Mouse (Mus musculus): ENCODE measurements around the gene Myt1l. TPM values are rescaled to one million over a fixed set of nuclear protein-coding genes. Genes with fewer than 3 reads are reported as not detected.

Gene Myt1l
- polyA plus RNA-seq, 1 experiment = not detected

GRCm38 (mm10) chr12:29938376-29939041 lies 410.3 kb downstream of the Myt1l start:
- peak; percentile 67 for DNase-seq
- Histone ChIP-seq H3K4me3 (ENCODE audit: insufficient read depth, low read depth, low read length) (peak overlapping the region; percentile 97), H3K27me3 (replicated peaks; ENCODE audit: control insufficient read depth, insufficient read depth, low read length) (no peaks in the 10 kb centered on the region), H3K4me1 (ENCODE audit: control insufficient read depth, insufficient read depth, low read length) (no peaks in the 10 kb centered on the region), H3K36me3 (ENCODE audit: control insufficient read depth, insufficient read depth, low read length) (no peaks in the 10 kb centered on the region), H3K27ac (ENCODE audit: insufficient read depth, low read depth, low read length) (no peak overlapping the region)
- WGBS = 1% methylated on average over 40 of the region's 40 CpGs
- no peak for TF ChIP-seq CTCF (conservative IDR thresholded peaks at IDR 0.05; ENCODE audit: insufficient read depth, insufficient read length, low read depth, low read length)
- no peak for TF ChIP-seq POLR2A (IDR thresholded peaks at IDR 0.05; ENCODE audit: low read depth, low read length)

GRCm38 (mm10) chr12:29939261-29939671 lies 411.1 kb downstream of the Myt1l start:
- H3K27ac ChIP-seq (ENCODE audit: insufficient read depth, low read depth, low read length) = no peak overlapping the region
- H3K36me3 ChIP-seq (ENCODE audit: control insufficient read depth, insufficient read depth, low read length) = no peaks in the 10 kb centered on the region
- 42% methylated on average over 8 of the region's 8 CpGs for WGBS
- no peak overlapping the region; the same call in 1 of the 2 replicates for H3K4me3 ChIP-seq (ENCODE audit: insufficient read depth, low read depth, low read length)
- H3K4me1 ChIP-seq (ENCODE audit: control insufficient read depth, insufficient read depth, low read length) = no peaks in the 10 kb centered on the region
- H3K27me3 ChIP-seq (replicated peaks; ENCODE audit: control insufficient read depth, insufficient read depth, low read length) = no peaks in the 10 kb centered on the region
- DNase-seq = no peak
- TF ChIP-seq CTCF (conservative IDR thresholded peaks at IDR 0.05; ENCODE audit: insufficient read depth, insufficient read length, low read depth, low read length) = no peak
- TF ChIP-seq POLR2A (IDR thresholded peaks at IDR 0.05; ENCODE audit: low read depth, low read length) = no peak

GRCm38 (mm10) chr12:29942435-29942834 lies 414.3 kb downstream of the Myt1l start:
- Histone ChIP-seq H3K27ac (ENCODE audit: insufficient read depth, low read depth, low read length) (no peak overlapping the region), H3K27me3 (replicated peaks; ENCODE audit: control insufficient read depth, insufficient read depth, low read length) (no peaks in the 10 kb centered on the region), H3K36me3 (ENCODE audit: control insufficient read depth, insufficient read depth, low read length) (no peaks in the 10 kb centered on the region), H3K4me3 (ENCODE audit: insufficient read depth, low read depth, low read length) (no peak overlapping the region), H3K4me1 (ENCODE audit: control insufficient read depth, insufficient read depth, low read length) (0 out of 2 replicates have a peak, but pooled peaks cover 3% of the 10 kb centered on the region)
- TF ChIP-seq POLR2A (IDR thresholded peaks at IDR 0.05; ENCODE audit: low read depth, low read length) = no peak
- no peak for TF ChIP-seq CTCF (conservative IDR thresholded peaks at IDR 0.05; ENCODE audit: insufficient read depth, insufficient read length, low read depth, low read length)
- 62% methylated on average over 2 of the region's 2 CpGs for WGBS
- DNase-seq = peak; percentile 49

- Histone ChIP-seq H3K4me1 (ENCODE audit: control insufficient read depth, insufficient read depth, low read length) (0 out of 2 replicates have a peak, but pooled peaks cover 3% of the 10 kb centered on the region), H3K36me3 (ENCODE audit: control insufficient read depth, insufficient read depth, low read length) (no peaks in the 10 kb centered on the region), H3K27ac (ENCODE audit: insufficient read depth, low read depth, low read length) (no peak overlapping the region), H3K27me3 (replicated peaks; ENCODE audit: control insufficient read depth, insufficient read depth, low read length) (no peaks in the 10 kb centered on the region), H3K4me3 (ENCODE audit: insufficient read depth, low read depth, low read length) (no peak overlapping the region)
- DNase-seq = no peak
- WGBS = 76% methylated on average over 3 of the region's 3 CpGs
- TF ChIP-seq CTCF (conservative IDR thresholded peaks at IDR 0.05; ENCODE audit: insufficient read depth, insufficient read length, low read depth, low read length) (no peak), POLR2A (IDR thresholded peaks at IDR 0.05; ENCODE audit: low read depth, low read length) (no peak)
These were observed 416.5 kb downstream of the Myt1l start for GRCm38 (mm10) chr12:29944650-29945049.

- H3K4me3 ChIP-seq (ENCODE audit: insufficient read depth, low read depth, low read length) = no peak overlapping the region
- no peaks in the 10 kb centered on the region for H3K27me3 ChIP-seq (replicated peaks; ENCODE audit: control insufficient read depth, insufficient read depth, low read length)
- 0 out of 2 replicates have a peak, but pooled peaks cover 3% of the 10 kb centered on the region for H3K4me1 ChIP-seq (ENCODE audit: control insufficient read depth, insufficient read depth, low read length)
- H3K27ac ChIP-seq (ENCODE audit: insufficient read depth, low read depth, low read length) = no peak overlapping the region
- TF ChIP-seq POLR2A (IDR thresholded peaks at IDR 0.05; ENCODE audit: low read depth, low read length) = no peak
- no peak for TF ChIP-seq CTCF (conservative IDR thresholded peaks at IDR 0.05; ENCODE audit: insufficient read depth, insufficient read length, low read depth, low read length)
- H3K36me3 ChIP-seq (ENCODE audit: control insufficient read depth, insufficient read depth, low read length) = no peaks in the 10 kb centered on the region
- DNase-seq = no peak
- WGBS = 73% methylated on average over 6 of the region's 6 CpGs
These were observed 417.1 kb downstream of the Myt1l start for GRCm38 (mm10) chr12:29945182-29945743.

GRCm38 (mm10) chr12:29951043-29951442 lies 422.9 kb downstream of the Myt1l start:
- 53% methylated on average over 6 of the region's 6 CpGs for WGBS
- TF ChIP-seq POLR2A (IDR thresholded peaks at IDR 0.05; ENCODE audit: low read depth, low read length) (no peak), CTCF (conservative IDR thresholded peaks at IDR 0.05; ENCODE audit: insufficient read depth, insufficient read length, low read depth, low read length) (no peak)
- H3K4me1 ChIP-seq (ENCODE audit: control insufficient read depth, insufficient read depth, low read length) = peaks cover 27% of the 10 kb centered on the region
- H3K4me3 ChIP-seq (ENCODE audit: insufficient read depth, low read depth, low read length) = no peak overlapping the region
- no peaks in the 10 kb centered on the region for H3K27me3 ChIP-seq (replicated peaks; ENCODE audit: control insufficient read depth, insufficient read depth, low read length)
- H3K27ac ChIP-seq (ENCODE audit: insufficient read depth, low read depth, low read length) = peak overlapping the region; percentile 92
- no peaks in the 10 kb centered on the region for H3K36me3 ChIP-seq (ENCODE audit: control insufficient read depth, insufficient read depth, low read length)
- peak; percentile 68 for DNase-seq

- Histone ChIP-seq H3K27ac (ENCODE audit: insufficient read depth, low read depth, low read length) (peak overlapping the region; percentile 18), H3K4me3 (ENCODE audit: insufficient read depth, low read depth, low read length) (no peak overlapping the region), H3K36me3 (ENCODE audit: control insufficient read depth, insufficient read depth, low read length) (no peaks in the 10 kb centered on the region), H3K4me1 (ENCODE audit: control insufficient read depth, insufficient read depth, low read length) (peaks cover 27% of the 10 kb centered on the region), H3K27me3 (replicated peaks; ENCODE audit: control insufficient read depth, insufficient read depth, low read length) (no peaks in the 10 kb centered on the region)
- DNase-seq = no peak
- no peak for TF ChIP-seq CTCF (conservative IDR thresholded peaks at IDR 0.05; ENCODE audit: insufficient read depth, insufficient read length, low read depth, low read length)
- no peak for TF ChIP-seq POLR2A (IDR thresholded peaks at IDR 0.05; ENCODE audit: low read depth, low read length)
- 67% methylated on average over 5 of the region's 5 CpGs for WGBS
These were observed 423.3 kb downstream of the Myt1l start for GRCm38 (mm10) chr12:29951485-29951884.

Measured in kidney, adult 2 months (tissue).